Mouse (Mus musculus) intestine, postnatal 0 days (tissue): ENCODE results near the gene Hoxc8. TPM values are rescaled to one million over a fixed set of nuclear protein-coding genes. Genes with fewer than 3 reads are reported as not detected.

Source experiments
- ATAC-seq: fragments of 200-750 bp; cut with Nextera tagmentation; 2 replicates; pipeline ENCODE4 v1.8.0; 2017; ENCODE audit warnings: mild to moderate bottlenecking, moderate TSS enrichment, moderate library complexity
- H3K27ac ChIP-seq: fragments of 300-500 bp; sonication (generic); 2 replicates; pipeline ENCODE4 v1.5.1; 2014; ENCODE audit warnings: mild to moderate bottlenecking, low read depth, low read length, moderate library complexity
- H3K27me3 ChIP-seq: fragments of 300-500 bp; sonication (generic); replicated peaks from 2 replicates; pipeline ENCODE4 v1.6.1; 2014; ENCODE audit warnings: low read length, mixed read lengths; ENCODE audit not compliant: control insufficient read depth, insufficient read depth
- H3K36me3 ChIP-seq: fragments of 300-500 bp; sonication (generic); 2 replicates; pipeline ENCODE4 v1.6.1; 2014; ENCODE audit warnings: mild to moderate bottlenecking, moderate library complexity; ENCODE audit not compliant: control insufficient read depth, insufficient read depth
- H3K4me1 ChIP-seq: fragments of 300-500 bp; sonication (generic); replicated peaks from 2 replicates; pipeline ENCODE4 v1.6.1; 2014; ENCODE audit warnings: antibody characterized with exemption, low read length, mixed read lengths; ENCODE audit not compliant: control insufficient read depth, insufficient read depth
- H3K4me2 ChIP-seq: fragments of 300-500 bp; sonication (generic); replicated peaks from 2 replicates; pipeline ENCODE4 v1.6.1; 2014; ENCODE audit warnings: low read depth, mild to moderate bottlenecking, moderate library complexity
- H3K4me3 ChIP-seq: fragments of 300-500 bp; sonication (generic); 2 replicates; pipeline ENCODE4 v1.5.1; 2014; ENCODE audit warnings: low read depth, low read length
- H3K9ac ChIP-seq: fragments of 300-500 bp; sonication (generic); 2 replicates; pipeline ENCODE4 v1.6.1; 2014; ENCODE audit warnings: mild to moderate bottlenecking, low read depth, low read length
- H3K9me3 ChIP-seq: fragments of 300-500 bp; sonication (generic); 2 replicates; pipeline ENCODE4 v1.6.1; 2016; ENCODE audit warnings: mixed run types; ENCODE audit not compliant: control insufficient read depth
- CTCF ChIP-seq: sonication (generic); IDR thresholded peaks from 2 replicates; pipeline ENCODE4 v1.5.1; 2016; ENCODE audit warnings: low read depth, mild to moderate bottlenecking, control low read depth, antibody characterized with exemption, moderate library complexity
- WGBS: fragments of 180-500 bp; shearing (Covaris S2); extraction: QIAGEN DNeasy Blood & Tissue Kit; methylation state at CpG from one replicate; pipeline ENCODE4 v1.1.7; 2014; 5-methylcytosine and 5-hydroxymethylcytosine counted together
- polyA plus RNA-seq: library from polyadenylated mRNA; unstranded; fragments of >200 nt; fragmentation: Nextera tagmentation; extraction: Ambion mirVana; gene quantifications from 2 replicates; pipeline ENCODE4 v1.2.1, GENCODE M21; 2015

The Hoxc8 gene
- polyA plus RNA-seq, 1 experiment from 2014 or later = 3.5 TPM

DNA sequence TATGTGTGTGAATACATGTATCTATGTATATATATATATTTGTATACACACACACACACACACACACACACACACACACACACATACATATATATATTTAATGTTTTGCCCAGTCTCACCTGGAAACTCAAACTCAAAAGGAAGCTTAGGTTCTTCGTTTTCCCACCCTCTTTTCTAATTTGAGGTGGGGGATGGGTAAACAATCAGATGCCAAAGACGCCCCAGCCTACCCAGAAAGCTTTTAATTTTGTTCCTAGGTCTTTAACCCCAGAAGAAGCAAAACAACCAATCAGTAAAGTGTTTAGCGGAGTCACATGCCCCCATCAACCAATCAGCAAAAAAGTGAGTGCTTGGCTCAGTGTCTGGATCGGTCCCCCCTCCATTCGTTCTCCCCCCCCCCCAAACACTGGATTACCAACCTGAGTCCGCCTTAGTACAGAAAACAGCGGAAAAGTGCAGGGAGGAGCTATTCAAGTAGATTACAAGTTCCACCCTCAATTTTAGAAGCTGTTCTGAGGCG lies 30.6 kb downstream of the Hoxc8 start:
- Histone ChIP-seq H3K4me3 (no peak overlapping the region), H3K4me2 (no peak overlapping the region), H3K9me3 (no peaks in the 10 kb centered on the region), H3K4me1 (no peaks in the 10 kb centered on the region), H3K36me3 (no peaks in the 10 kb centered on the region), H3K27ac (no peak overlapping the region), H3K27me3 (peaks cover 83% of the 10 kb centered on the region), H3K9ac (no peak overlapping the region)
- TF ChIP-seq CTCF = no peak
- ATAC-seq = no peak
- 14% methylated on average over 8 of the region's 8 CpGs for WGBS

DNA sequence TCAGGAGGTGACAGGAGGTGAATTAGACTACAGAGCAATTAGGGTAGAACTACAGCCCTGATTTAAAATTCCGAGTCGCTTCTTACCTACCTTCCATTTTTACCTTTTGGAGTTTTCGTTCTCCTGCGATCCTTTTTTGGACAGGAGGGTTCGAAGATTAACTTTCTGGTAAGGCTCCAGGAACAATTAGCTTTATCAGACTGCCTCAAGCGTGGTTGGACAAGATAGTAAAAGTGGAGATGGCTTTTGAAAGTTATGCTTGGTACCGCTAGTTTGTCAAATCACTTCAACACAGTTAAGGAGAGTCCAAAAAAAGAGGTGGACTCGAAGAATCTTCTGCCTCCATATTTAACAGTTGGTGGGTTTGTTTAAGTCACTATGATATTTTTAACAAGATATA lies 31.1 kb downstream of the Hoxc8 start:
- H3K4me2 ChIP-seq = 0 out of 2 replicates have a peak overlapping the region, but pooled peaks have one; percentile 13

DNA sequence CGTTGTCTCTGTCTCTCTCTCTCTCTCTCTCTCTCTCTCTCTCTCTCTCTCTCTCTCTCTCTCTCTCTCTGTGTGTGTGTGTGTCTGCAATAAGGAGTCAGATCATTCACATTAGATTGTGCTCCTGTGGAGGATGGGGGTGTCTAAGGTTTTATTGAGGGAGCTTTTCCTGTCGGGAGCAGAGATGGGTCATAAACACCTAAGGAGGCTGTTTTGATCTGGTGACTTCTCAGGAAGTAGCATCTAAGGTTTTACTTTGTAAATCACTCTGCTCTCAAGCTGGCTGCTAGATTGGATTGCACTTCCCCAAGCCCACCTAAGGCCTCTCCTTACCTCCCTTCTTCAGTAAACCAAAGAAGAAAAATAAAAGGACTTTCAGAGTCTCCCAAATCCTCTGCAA lies 33.7 kb downstream of the Hoxc8 start:
- H3K4me1 ChIP-seq = no peaks in the 10 kb centered on the region
- no peak overlapping the region for H3K27ac ChIP-seq
- no peak overlapping the region for H3K4me3 ChIP-seq
- H3K27me3 ChIP-seq = peaks cover 84% of the 10 kb centered on the region
- H3K9ac ChIP-seq = no peak overlapping the region
- H3K4me2 ChIP-seq = no peak overlapping the region
- H3K9me3 ChIP-seq = no peaks in the 10 kb centered on the region
- TF ChIP-seq CTCF = no peak
- H3K36me3 ChIP-seq = no peaks in the 10 kb centered on the region
- ATAC-seq = no peak
- 18% methylated on average over 2 of the region's 2 CpGs for WGBS

More for the DNA sequence above, 31.1 kb downstream of the Hoxc8 start:
- ATAC-seq = no peak
- 17% methylated on average over 8 of the region's 8 CpGs for WGBS
- H3K4me1 ChIP-seq = no peaks in the 10 kb centered on the region
- H3K36me3 ChIP-seq = no peaks in the 10 kb centered on the region
- H3K27ac ChIP-seq = no peak overlapping the region
- H3K9me3 ChIP-seq = no peaks in the 10 kb centered on the region
- peaks cover 86% of the 10 kb centered on the region for H3K27me3 ChIP-seq
- no peak overlapping the region for H3K9ac ChIP-seq
- no peak for TF ChIP-seq CTCF
- H3K4me3 ChIP-seq = no peak overlapping the region

DNA sequence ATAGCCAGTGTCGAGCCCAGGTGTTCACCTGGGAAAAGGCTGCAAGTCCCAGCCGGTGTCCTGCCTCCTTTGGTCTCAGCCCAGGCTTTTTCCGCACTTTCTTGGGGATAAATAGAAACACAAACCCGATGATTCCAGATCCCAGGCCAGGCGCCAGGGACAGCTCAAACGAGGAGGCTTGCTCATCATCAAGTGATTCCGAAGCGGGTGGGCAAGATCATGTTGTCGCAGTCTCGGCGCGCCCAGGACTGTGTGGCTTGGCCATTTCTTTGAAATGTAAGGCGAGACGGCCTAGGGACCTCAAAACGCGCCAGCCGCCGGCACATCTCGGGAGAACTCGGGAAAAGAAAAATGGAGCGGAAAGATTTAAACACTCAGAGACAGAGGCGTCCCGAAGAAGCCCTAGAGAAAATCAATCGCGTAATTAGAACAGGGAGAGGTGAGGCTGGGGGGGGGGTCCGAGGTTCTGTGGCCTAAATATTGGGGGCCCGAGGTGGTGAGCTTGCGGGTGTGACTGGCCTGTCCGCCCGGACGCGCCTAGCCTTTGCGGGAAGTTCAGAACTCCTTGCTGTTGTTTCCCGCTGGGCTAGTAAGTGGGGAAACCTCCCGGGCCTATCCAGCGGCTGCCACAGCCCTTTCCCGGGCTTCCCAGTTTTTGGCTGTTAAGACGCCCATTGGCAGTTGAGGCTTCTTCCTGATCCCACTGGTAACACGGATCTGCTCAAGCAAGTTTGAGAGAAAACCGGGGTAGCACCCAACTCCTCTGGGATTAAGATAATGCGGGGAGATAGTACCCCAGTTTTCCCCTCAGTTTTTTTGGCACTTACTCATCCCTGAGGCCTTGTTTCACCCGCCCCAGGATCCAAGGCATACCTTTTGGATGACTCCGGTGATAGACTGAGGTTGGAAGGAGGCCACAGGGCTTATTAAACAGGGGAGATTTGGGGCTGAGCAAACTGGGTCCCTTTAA lies 37.1 kb downstream of the Hoxc8 start:
- Histone ChIP-seq H3K4me3 (no peak overlapping the region), H3K4me1 (no peaks in the 10 kb centered on the region), H3K27me3 (peaks cover 74% of the 10 kb centered on the region), H3K27ac (no peak overlapping the region; the same call in 1 of the 2 replicates), H3K4me2 (peak overlapping the region; percentile 24; the same call in 1 of the 2 replicates), H3K9me3 (no peaks in the 10 kb centered on the region), H3K36me3 (no peaks in the 10 kb centered on the region), H3K9ac (no peak overlapping the region)
- no peak for TF ChIP-seq CTCF
- WGBS = 26% methylated on average over 43 of the region's 43 CpGs
- ATAC-seq = no peak

DNA sequence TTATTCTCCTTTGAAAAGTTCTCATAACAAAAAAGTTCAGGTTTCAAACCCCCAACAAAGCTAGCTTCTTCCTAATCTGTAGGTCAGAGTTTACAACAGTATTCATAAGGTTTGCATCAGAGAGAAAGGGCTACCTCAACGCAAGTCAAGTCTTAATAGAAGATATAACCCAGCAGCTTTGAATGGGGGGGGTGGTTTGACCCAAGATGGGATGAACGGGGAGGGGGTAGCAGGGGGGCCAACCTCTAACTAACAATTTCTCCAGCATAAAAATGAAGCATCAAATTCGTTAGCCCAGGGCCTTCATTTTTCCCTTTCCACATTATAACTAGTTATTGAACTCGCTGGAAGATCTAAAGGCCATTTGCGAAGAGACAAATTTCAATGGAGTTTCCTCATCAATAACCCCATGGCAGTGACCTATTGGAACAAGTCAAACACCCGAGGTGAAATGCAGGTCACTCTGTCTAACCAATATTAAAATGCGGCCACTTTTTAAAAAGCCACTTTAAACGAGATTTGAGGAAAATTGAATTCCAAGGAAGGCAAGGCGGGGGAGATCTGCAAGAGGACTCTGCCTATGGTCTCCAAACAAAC lies 38.6 kb downstream of the Hoxc8 start:
- no peak for TF ChIP-seq CTCF
- Histone ChIP-seq H3K27me3 (peaks cover 73% of the 10 kb centered on the region), H3K4me3 (no peak overlapping the region)

DNA sequence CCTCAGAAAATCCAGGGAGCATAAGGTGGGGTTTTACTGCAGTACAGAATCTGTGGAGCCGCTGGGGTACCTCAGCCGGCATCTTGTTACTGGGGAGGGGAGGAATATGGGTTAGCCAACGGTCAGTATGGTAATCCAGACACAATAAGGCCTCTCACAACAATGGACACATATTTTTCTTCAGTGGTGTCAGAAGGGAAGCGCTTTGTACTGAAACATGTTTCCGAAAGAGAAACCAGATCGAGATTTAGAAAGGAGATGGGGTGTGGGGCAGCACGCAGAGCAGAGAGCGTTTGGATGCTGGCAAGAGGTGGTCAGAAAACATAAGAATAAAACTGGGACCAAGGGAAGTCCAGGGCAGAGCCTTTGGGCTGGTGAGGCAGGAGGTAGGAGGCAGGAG lies 39.7 kb downstream of the Hoxc8 start:
- Histone ChIP-seq H3K27me3 (peaks cover 75% of the 10 kb centered on the region), H3K4me3 (no peak overlapping the region), H3K36me3 (no peaks in the 10 kb centered on the region), H3K4me1 (no peaks in the 10 kb centered on the region), H3K27ac (no peak overlapping the region), H3K4me2 (no peak overlapping the region), H3K9ac (no peak overlapping the region), H3K9me3 (no peaks in the 10 kb centered on the region)
- no peak for ATAC-seq
- 52% methylated on average over 8 of the region's 8 CpGs for WGBS
- TF ChIP-seq CTCF = no peak

More for the DNA sequence above, 38.6 kb downstream of the Hoxc8 start:
- H3K4me1 ChIP-seq = no peaks in the 10 kb centered on the region
- H3K9me3 ChIP-seq = no peaks in the 10 kb centered on the region
- H3K4me2 ChIP-seq = no peak overlapping the region
- no peak overlapping the region for H3K9ac ChIP-seq
- no peak overlapping the region for H3K27ac ChIP-seq
- H3K36me3 ChIP-seq = no peaks in the 10 kb centered on the region
- 60% methylated on average over 9 of the region's 9 CpGs for WGBS
- no peak for ATAC-seq
